Mouse (Mus musculus) heart, adult 2 months (tissue): Measurements from ENCODE around the gene Gns. TPM values are rescaled to one million over a fixed set of nuclear protein-coding genes. Genes with fewer than 3 reads are reported as not detected.

Experiments
- DNase-seq, 2 experiments: peaks; one replicate each; pipeline ENCODE4 v3.0.0; 2021
- H3K27ac ChIP-seq: fragments of 200-600 bp; 2 replicates; pipeline ENCODE4 v1.8.1; 2022
- H3K27me3 ChIP-seq: fragments of 200-500 bp; 2 replicates; pipeline ENCODE4 v1.6.1; 2012; ENCODE audit warnings: mild to moderate bottlenecking, low read length, inconsistent platforms, mixed read lengths; ENCODE audit not compliant: control insufficient read depth, insufficient read depth
- H3K36me3 ChIP-seq: fragments of 200-500 bp; 2 replicates; pipeline ENCODE4 v1.6.1; 2012; ENCODE audit warnings: low read length, inconsistent platforms; ENCODE audit not compliant: control insufficient read depth, insufficient read depth
- H3K4me1 ChIP-seq: fragments of 200-500 bp; 2 replicates; pipeline ENCODE4 v1.6.1; 2011; ENCODE audit warnings: low read length; ENCODE audit not compliant: control insufficient read depth, insufficient read depth
- H3K4me3 ChIP-seq: fragments of 200-600 bp; 2 replicates; pipeline ENCODE4 v1.8.1; 2022
- H3K79me2 ChIP-seq: fragments of 200-500 bp; replicated peaks from 2 replicates; pipeline ENCODE4 v1.6.1; 2012; ENCODE audit warnings: mild to moderate bottlenecking, inconsistent platforms, low read length, moderate library complexity, mixed read lengths; ENCODE audit not compliant: control insufficient read depth, insufficient read depth
- H3K9ac ChIP-seq: fragments of 200-500 bp; 2 replicates; pipeline ENCODE4 v1.6.1; 2012; ENCODE audit warnings: low read depth, mild to moderate bottlenecking, control low read depth, inconsistent platforms, low read length, mixed read lengths
- CTCF ChIP-seq: fragments of 200-600 bp; IDR thresholded peaks from 2 replicates; pipeline ENCODE4 v1.8.1; 2022; ENCODE audit warnings: antibody characterized with exemption, mild to moderate bottlenecking, moderate library complexity
- EP300 ChIP-seq: fragments of 200-500 bp; IDR thresholded peaks from 2 replicates; pipeline ENCODE4 v1.6.1; 2011; ENCODE audit warnings: low read depth, low read length, control low read depth; ENCODE audit not compliant: insufficient read depth
- POLR2A ChIP-seq: fragments of 200-500 bp; IDR thresholded peaks from 2 replicates; pipeline ENCODE4 v1.6.1; 2011; ENCODE audit warnings: mild to moderate bottlenecking, low read depth, low read length, control low read depth; ENCODE audit not compliant: insufficient read depth
- WGBS: fragments of 180-500 bp; shearing (Covaris S2); methylation state at CpG from one replicate; pipeline ENCODE4 v1.1.7; 2018; 5-methylcytosine and 5-hydroxymethylcytosine counted together
- intact Hi-C: fragments of 180-260 bp; cut with DNase I; formaldehyde crosslinking; loops from one replicate; pipeline ENCODE4 v1.15.1; 2025
- polyA plus RNA-seq: library from polyadenylated mRNA; depleted of rRNA; stranded (reverse); fragments of >200 nt; gene quantifications from 2 replicates; pipeline ENCODE4 v1.2.3, GENCODE M21; 2012
- total RNA-seq, 2 experiments: library from RNA; stranded (reverse); gene quantifications; 2 replicates each; pipeline ENCODE4 v1.2.3; 2021

Gene Gns
- total and polyA plus RNA-seq, 3 experiments: 45.5 to 92.2 (median 82.1) TPM

DNA sequence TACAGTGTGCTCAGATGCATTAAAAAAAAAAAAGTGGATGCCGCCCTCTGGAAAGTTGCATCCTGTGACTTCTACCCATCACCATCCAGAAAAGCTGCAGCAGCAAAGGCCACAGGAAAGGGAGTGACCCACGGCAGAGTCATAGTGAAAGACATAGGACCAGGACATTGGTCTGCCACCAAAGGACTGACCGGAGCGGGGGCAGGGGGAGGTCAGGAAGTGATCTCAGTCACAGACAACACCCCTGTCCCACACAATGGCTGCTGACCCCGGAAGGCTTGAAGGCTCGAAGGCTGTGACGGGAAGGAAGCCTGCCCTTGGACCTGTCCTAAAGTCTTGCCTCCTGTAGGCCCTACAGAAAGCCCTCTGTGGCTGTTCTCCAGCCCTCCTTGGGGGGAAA lies 36.1 kb downstream of the Gns start:
- Histone ChIP-seq H3K36me3 (no peaks in the 10 kb centered on the region), H3K4me3 (no peak overlapping the region), H3K79me2 (no peaks in the 10 kb centered on the region), H3K9ac (no peak overlapping the region), H3K27me3 (no peaks in the 10 kb centered on the region), H3K27ac (no peak overlapping the region), H3K4me1 (no peaks in the 10 kb centered on the region)
- no peak for TF ChIP-seq EP300
- TF ChIP-seq CTCF: no peak
- TF ChIP-seq POLR2A: no peak
- no peak for DNase-seq
- intact Hi-C loops: no loop called here
- WGBS: 53% methylated on average over 7 of the region's 7 CpGs

DNA sequence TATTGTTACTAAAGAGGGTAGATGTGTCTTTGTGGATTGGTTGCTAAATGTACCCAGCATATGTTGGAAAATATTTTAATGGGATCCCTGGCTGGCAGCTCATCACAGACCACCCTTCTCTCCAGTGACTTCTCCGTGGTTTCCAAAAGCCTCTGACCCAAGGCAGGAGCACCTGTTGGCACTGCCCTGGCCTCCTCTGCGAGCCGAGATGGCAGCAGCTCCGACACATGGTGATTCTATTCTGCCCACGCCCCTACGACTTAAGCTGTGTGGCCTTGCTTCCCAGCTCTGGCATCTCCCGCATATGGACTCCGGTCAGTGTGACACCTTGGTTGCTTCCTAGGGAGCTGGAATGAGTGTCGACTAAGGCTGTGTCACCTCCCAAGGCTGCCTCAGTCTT lies 38.2 kb downstream of the Gns start:
- 69% methylated on average over 9 of the region's 9 CpGs for WGBS
- H3K4me3 ChIP-seq: no peak overlapping the region
- no peaks in the 10 kb centered on the region for H3K4me1 ChIP-seq
- H3K9ac ChIP-seq: no peak overlapping the region
- no peak for TF ChIP-seq EP300
- no peak for TF ChIP-seq POLR2A
- no peak for TF ChIP-seq CTCF
- DNase-seq: no peak
- intact Hi-C loops: no loop called here
- H3K27ac ChIP-seq: no peak overlapping the region
- no peaks in the 10 kb centered on the region for H3K27me3 ChIP-seq
- no peaks in the 10 kb centered on the region for H3K79me2 ChIP-seq
- H3K36me3 ChIP-seq: no peaks in the 10 kb centered on the region

DNA sequence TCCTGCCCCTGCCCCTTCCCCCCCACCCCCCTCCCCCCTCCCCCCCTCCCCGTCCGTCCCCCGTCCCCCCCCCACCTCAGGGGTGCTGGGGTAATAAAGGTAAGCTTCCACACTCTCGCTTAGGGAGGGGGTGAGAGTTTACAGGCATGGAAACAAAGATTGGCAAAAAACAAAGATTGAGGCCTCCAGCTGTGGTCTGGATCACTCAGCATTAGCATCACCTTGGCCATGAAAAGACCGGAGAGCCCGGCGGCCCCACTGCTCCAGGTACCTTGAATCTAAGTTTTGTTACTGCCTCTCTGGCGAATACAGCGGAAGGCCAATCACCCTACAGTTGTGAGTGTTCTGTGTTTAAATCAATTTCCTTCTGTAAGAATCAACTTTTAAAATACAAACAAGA lies 39.1 kb downstream of the Gns start:
- no peaks in the 10 kb centered on the region for H3K27me3 ChIP-seq
- no peaks in the 10 kb centered on the region for H3K79me2 ChIP-seq
- no peak overlapping the region for H3K9ac ChIP-seq
- no peaks in the 10 kb centered on the region for H3K36me3 ChIP-seq
- intact Hi-C loops: no loop called here
- WGBS: 78% methylated on average over 6 of the region's 9 CpGs
- DNase-seq: no peak
- H3K4me3 ChIP-seq: no peak overlapping the region
- no peaks in the 10 kb centered on the region for H3K4me1 ChIP-seq
- no peak for TF ChIP-seq EP300
- TF ChIP-seq POLR2A: no peak
- no peak for TF ChIP-seq CTCF
- H3K27ac ChIP-seq: no peak overlapping the region

DNA sequence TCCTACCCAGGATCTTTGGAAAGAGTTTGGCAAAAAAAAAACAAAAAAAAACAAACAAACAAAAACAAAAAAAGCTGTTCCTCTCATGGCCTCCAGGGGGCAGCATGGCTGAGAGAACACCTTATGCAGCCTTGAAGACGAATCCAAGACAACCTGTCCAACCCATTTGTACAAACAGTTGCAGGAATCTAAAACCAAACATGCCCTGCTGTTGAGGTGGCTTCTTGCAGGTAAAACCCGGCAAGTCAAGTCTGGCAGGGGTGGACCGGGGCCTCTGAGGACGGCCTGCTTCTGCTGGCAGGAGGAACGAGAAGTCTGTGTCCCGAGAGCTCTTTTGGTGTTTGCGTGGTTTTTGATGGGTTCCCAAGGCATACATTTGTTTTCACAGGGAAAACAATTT lies 44.8 kb downstream of the Gns start:
- TF ChIP-seq EP300: peak; percentile 49; the same call in 1 of the 2 replicates
- TF ChIP-seq POLR2A: no peak
- TF ChIP-seq CTCF: peak; percentile 92
- H3K27me3 ChIP-seq: no peaks in the 10 kb centered on the region
- WGBS: 67% methylated on average over 7 of the region's 7 CpGs
- H3K9ac ChIP-seq: no peak overlapping the region
- intact Hi-C loops: loop anchor here (1.0 kb wide), 2 partner anchors 68 to 107 kb away; no protein-coding TSS in a partner anchor
- peaks cover 7% of the 10 kb centered on the region; the same call in 1 of the 2 replicates for H3K36me3 ChIP-seq
- H3K4me3 ChIP-seq: no peak overlapping the region
- peak; percentile 40 to 42 for DNase-seq
- no peak overlapping the region for H3K27ac ChIP-seq
- peaks cover 4% of the 10 kb centered on the region for H3K4me1 ChIP-seq
- H3K79me2 ChIP-seq: no peaks in the 10 kb centered on the region

DNA sequence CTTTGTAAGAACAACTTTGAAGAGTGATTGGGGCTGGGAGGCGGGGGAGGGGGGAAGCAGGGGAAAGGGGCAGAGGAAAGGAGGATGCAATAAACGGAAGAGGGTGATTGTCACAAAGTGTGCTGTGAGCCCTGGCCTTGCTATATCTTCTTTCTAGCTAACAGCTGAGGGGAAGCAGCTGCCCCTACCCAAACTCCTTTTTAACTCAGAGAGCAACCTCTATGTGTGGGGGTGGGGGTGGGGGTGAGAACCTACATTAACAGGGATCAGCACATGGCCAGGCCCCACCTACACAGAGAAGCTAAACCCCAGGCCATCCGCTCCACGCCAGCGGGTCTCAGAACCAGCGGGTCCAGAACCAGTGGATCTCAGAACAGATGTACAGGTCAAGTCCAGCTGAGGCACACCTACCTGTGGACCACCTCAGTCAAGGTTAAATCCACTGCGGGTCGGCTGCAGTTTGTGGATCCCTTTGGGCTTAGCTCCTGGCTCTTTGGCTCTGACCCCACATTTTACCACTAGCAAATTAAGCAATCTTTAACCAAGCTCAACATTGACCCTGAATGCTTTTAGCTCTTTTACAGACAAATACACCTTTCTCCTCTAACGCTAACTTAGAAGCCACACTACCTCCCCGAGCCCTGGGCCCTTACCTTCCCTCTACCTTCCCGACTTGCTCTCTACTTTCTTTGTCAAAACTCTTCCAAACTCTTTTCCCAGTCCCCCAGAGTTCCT lies 47.0 kb downstream of the Gns start:
- no peaks in the 10 kb centered on the region for H3K27me3 ChIP-seq
- H3K9ac ChIP-seq: no peak overlapping the region
- H3K36me3 ChIP-seq: peaks cover 7% of the 10 kb centered on the region; the same call in 1 of the 2 replicates
- H3K4me1 ChIP-seq: peaks cover 4% of the 10 kb centered on the region
- H3K4me3 ChIP-seq: no peak overlapping the region
- no peaks in the 10 kb centered on the region for H3K79me2 ChIP-seq
- TF ChIP-seq CTCF (no peak), EP300 (no peak), POLR2A (no peak)
- intact Hi-C loops: no loop called here
- WGBS: 82% methylated on average over 11 of the region's 11 CpGs
- peak overlapping the region; percentile 68 for H3K27ac ChIP-seq
- no peak for DNase-seq

DNA sequence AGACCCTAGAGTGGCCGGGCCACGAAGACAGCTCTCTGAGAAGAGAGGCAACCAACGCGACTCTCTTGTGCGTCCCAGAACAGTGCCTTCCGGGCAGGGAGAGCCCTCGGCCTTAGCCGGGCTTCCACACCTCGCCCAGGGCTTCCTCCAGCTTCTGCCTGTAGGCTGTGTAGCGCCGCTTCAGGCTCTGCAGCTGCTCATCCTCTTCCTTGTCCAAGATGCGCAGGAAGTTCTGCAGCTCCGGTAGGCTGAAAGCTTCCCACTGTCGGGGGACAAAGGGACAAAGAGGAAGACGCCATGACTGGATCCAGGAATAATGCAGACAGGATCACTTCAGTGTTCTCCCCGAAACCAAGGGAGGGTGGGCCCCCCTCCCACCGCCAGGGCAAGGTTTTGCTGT lies 47.9 kb downstream of the Gns start:
- DNase-seq: peak in 1 of 2 experiments; percentile 47
- H3K4me3 ChIP-seq: no peak overlapping the region
- no peak overlapping the region for H3K9ac ChIP-seq
- peaks cover 4% of the 10 kb centered on the region for H3K4me1 ChIP-seq
- H3K36me3 ChIP-seq: peaks cover 7% of the 10 kb centered on the region; the same call in 1 of the 2 replicates
- TF ChIP-seq EP300 (no peak), CTCF (peak; percentile 36)
- no peaks in the 10 kb centered on the region for H3K79me2 ChIP-seq
- peak overlapping the region; percentile 68 for H3K27ac ChIP-seq
- 57% methylated on average over 17 of the region's 17 CpGs for WGBS
- intact Hi-C loops: no loop called here
- H3K27me3 ChIP-seq: no peaks in the 10 kb centered on the region
